Mouse (Mus musculus): ENCODE results near the gene Scp2. TPM values are rescaled to one million over a fixed set of nuclear protein-coding genes. Genes with fewer than 3 reads are reported as not detected.
A peak's percentile ranks its signal among the peaks of the same experiment; 100 is the strongest.

Gene Scp2
- polyA plus RNA-seq, 1 experiment from 2014 or later, result 189 TPM

DNA sequence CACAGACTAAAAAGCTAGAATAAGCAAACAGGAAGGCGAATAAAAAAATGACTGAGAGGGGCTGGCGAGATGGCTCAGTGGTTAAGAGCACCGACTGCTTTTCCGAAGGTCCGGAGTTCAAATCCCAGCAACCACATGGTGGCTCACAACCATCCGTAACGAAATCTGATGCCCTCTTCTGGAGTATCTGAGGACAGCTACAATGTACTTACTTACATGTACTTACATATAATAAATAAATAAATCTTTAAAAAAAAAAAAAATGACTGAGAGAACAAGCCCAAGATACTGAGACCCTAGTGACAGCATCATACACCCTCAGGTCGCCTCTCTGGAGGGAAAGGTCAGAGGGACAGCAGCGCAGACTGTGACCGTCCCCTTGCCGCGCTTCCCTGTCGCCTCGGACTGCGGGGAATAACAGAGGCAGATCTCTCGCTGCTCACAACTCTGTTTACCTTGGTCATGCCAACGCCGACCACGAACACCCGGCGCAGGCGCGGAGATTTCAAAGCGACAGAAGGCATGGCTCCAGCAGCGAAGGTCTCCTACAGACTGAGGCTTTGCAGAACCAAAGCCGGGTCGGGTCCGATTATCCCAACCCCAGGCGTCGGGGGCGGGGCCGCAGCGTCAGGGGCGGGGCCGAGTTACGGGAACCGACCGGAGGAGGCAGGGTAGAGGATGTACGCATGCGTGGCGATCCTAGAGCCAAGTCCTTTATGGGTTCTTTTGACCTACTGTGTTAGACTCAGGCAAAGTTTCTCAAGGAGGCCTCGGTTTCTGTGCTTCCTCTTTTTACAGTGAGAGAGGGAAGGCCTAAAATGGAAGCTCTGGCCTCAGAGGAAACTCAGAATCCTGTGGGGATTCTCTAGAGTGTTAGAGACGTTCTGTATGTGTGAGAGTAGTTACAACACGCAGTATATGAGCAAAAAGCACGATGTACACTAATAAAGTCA is 26.6 kb downstream of the Scp2 start:
- ATAC-seq (replicated peaks; ENCODE audit: extremely low read depth, insufficient read depth, low FRiP score), result peak; percentile 91

DNA sequence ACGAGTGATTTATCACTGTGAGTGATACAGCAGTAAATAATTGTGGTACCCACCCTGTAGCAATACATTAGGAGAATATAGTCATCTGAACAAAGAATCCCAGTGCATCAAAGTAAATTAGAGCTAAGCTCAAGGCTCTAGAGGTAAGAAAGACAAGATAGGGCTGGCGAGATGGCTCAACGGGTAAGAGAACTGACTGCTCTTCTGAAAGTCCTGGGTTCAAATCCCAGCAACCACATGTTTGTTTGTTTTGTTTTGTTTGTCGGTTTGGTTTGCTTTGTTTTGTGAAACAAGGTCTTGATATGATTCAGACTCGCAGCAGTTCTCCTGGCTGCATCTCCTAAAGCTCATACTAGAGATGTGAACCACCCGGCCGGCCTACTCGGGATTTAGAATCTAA is 27.3 kb downstream of the Scp2 start:
- H3K4me2 ChIP-seq (ENCODE audit: low read depth, low read length), result no peak overlapping the region
- no peaks in the 10 kb centered on the region for H3K27me3 ChIP-seq (ENCODE audit: control insufficient read depth, insufficient read depth, low read length)
- no peaks in the 10 kb centered on the region for H3K9me3 ChIP-seq (replicated peaks; ENCODE audit: control insufficient read depth, low read length)
- 86% methylated on average over 8 of the region's 8 CpGs for WGBS
- no peak overlapping the region for H3K27ac ChIP-seq (ENCODE audit: low read length)
- no peaks in the 10 kb centered on the region for H3K4me1 ChIP-seq (ENCODE audit: control insufficient read depth, insufficient read depth, low read length)
- no peak overlapping the region for H3K9ac ChIP-seq (ENCODE audit: low read length)
- no peaks in the 10 kb centered on the region for H3K36me3 ChIP-seq (ENCODE audit: control insufficient read depth, insufficient read depth)
- ATAC-seq (replicated peaks; ENCODE audit: extremely low read depth, insufficient read depth, low FRiP score), result no peak
- H3K4me3 ChIP-seq (ENCODE audit: low read length), result no peak overlapping the region; the same call in 1 of the 2 replicates

More for the DNA sequence above, 26.6 kb downstream of the Scp2 start:
- Histone ChIP-seq H3K27me3 (ENCODE audit: control insufficient read depth, insufficient read depth, low read length) (no peaks in the 10 kb centered on the region), H3K36me3 (ENCODE audit: control insufficient read depth, insufficient read depth) (no peaks in the 10 kb centered on the region), H3K4me1 (ENCODE audit: control insufficient read depth, insufficient read depth, low read length) (no peaks in the 10 kb centered on the region), H3K4me3 (ENCODE audit: low read length) (peak overlapping the region; percentile 82), H3K27ac (ENCODE audit: low read length) (peak overlapping the region; percentile 66), H3K4me2 (ENCODE audit: low read depth, low read length) (peak overlapping the region; percentile 76), H3K9ac (ENCODE audit: low read length) (peak overlapping the region; percentile 85), H3K9me3 (replicated peaks; ENCODE audit: control insufficient read depth, low read length) (no peaks in the 10 kb centered on the region)
- WGBS, result 9% methylated on average over 43 of the region's 45 CpGs

DNA sequence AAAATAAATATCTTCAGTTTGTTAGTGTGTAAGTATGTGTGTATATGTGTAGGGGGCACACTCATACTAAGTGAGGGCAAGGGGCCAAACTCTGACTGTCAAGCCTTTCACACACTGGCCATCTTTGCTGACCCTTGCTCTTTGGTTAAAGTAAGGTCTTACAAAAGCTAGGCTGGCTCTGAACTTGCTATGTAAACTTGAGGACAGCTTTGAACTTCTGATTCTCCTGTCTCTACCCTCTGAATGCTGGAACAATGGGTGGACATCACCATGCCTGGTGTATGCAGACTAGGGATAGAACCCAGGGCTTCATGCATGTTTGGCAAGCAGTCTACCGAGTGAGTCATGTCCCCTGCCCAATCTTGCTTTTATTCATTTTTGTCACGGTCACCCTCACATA is 28.3 kb downstream of the Scp2 start:
- H3K27me3 ChIP-seq (ENCODE audit: control insufficient read depth, insufficient read depth, low read length), result no peaks in the 10 kb centered on the region
- 0 out of 2 replicates have a peak, but pooled peaks cover 2% of the 10 kb centered on the region for H3K36me3 ChIP-seq (ENCODE audit: control insufficient read depth, insufficient read depth)
- ATAC-seq (replicated peaks; ENCODE audit: extremely low read depth, insufficient read depth, low FRiP score), result no peak

DNA sequence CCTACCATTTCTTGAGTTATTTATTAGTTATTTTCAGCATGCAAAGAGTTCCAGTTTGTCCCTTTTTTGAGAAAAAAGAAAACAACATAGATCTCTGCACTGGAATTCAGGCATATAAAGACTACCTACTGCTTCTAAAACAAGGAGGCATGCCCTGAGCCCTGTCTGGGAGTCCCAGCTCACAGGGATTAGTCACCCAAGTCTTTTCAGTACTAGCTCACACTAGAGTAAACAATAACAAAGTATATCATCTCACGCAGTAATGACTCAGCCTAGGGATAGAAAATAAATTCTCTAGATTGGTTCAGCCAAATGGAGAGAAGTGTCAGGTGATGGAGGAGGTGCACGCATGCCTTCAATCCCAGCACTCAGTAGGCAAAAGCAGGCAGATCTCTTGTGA is 34.1 kb downstream of the Scp2 start:
- no peak for ATAC-seq (replicated peaks; ENCODE audit: extremely low read depth, insufficient read depth, low FRiP score)
- no peak overlapping the region for H3K27ac ChIP-seq (ENCODE audit: low read length)
- no peak overlapping the region for H3K4me2 ChIP-seq (ENCODE audit: low read depth, low read length)
- peaks cover 2% of the 10 kb centered on the region; the same call in 1 of the 2 replicates for H3K36me3 ChIP-seq (ENCODE audit: control insufficient read depth, insufficient read depth)
- no peak overlapping the region for H3K9ac ChIP-seq (ENCODE audit: low read length)
- WGBS, result 80% methylated on average over 2 of the region's 2 CpGs
- no peaks in the 10 kb centered on the region for H3K4me1 ChIP-seq (ENCODE audit: control insufficient read depth, insufficient read depth, low read length)
- H3K9me3 ChIP-seq (replicated peaks; ENCODE audit: control insufficient read depth, low read length), result no peaks in the 10 kb centered on the region
- H3K4me3 ChIP-seq (ENCODE audit: low read length), result no peak overlapping the region
- H3K27me3 ChIP-seq (ENCODE audit: control insufficient read depth, insufficient read depth, low read length), result no peaks in the 10 kb centered on the region

More for the DNA sequence above, 28.3 kb downstream of the Scp2 start:
- Histone ChIP-seq H3K9ac (ENCODE audit: low read length) (no peak overlapping the region), H3K9me3 (replicated peaks; ENCODE audit: control insufficient read depth, low read length) (no peaks in the 10 kb centered on the region), H3K4me1 (ENCODE audit: control insufficient read depth, insufficient read depth, low read length) (no peaks in the 10 kb centered on the region), H3K4me3 (ENCODE audit: low read length) (no peak overlapping the region), H3K4me2 (ENCODE audit: low read depth, low read length) (no peak overlapping the region), H3K27ac (ENCODE audit: low read length) (no peak overlapping the region)
- 87% methylated on average over 2 of the region's 2 CpGs for WGBS

DNA sequence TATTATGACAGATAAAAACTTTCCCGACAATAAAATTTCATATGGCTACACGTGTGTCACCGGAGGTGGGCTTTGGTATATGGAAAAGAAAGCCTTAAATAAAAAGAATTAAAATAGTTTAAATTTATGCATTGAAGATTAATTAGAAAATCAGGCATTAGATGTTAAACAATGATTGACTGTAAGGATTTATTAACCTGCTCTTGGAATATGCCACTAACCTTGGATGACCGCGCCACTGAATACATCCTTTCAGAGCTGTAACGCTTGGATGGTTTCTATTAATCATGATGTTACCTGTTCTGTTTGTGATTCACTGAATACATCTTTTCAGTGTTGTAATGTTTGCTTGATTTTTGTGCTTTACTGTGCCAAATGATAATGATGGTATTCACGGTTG is 35.1 kb downstream of the Scp2 start:
- Histone ChIP-seq H3K9me3 (replicated peaks; ENCODE audit: control insufficient read depth, low read length) (no peaks in the 10 kb centered on the region), H3K9ac (ENCODE audit: low read length) (no peak overlapping the region)
- 92% methylated on average over 7 of the region's 7 CpGs for WGBS

GRCm38 (mm10) chr4:108096345-108096744 is 48.5 kb downstream of the Scp2 start, which contains the start of gene Podn:
TSS of gene Podn (minus strand) at chr4:108096445.
- no peaks in the 10 kb centered on the region for H3K27me3 ChIP-seq (ENCODE audit: control insufficient read depth, insufficient read depth, low read length)
- WGBS, result 79% methylated on average over 4 of the region's 4 CpGs
- no peak for ATAC-seq (replicated peaks; ENCODE audit: extremely low read depth, insufficient read depth, low FRiP score)
- H3K9ac ChIP-seq (ENCODE audit: low read length), result no peak within 1 kb of the TSS
- no peak within 1 kb of the TSS for H3K4me3 ChIP-seq (ENCODE audit: low read length)
- H3K36me3 ChIP-seq (ENCODE audit: control insufficient read depth, insufficient read depth), result peaks cover 7% of the 10 kb centered on the region; the same call in 1 of the 2 replicates
- no peak within 1 kb of the TSS for H3K4me2 ChIP-seq (ENCODE audit: low read depth, low read length)
- no peaks in the 10 kb centered on the region for H3K9me3 ChIP-seq (replicated peaks; ENCODE audit: control insufficient read depth, low read length)
- H3K4me1 ChIP-seq (ENCODE audit: control insufficient read depth, insufficient read depth, low read length), result no peaks in the 10 kb centered on the region
- H3K27ac ChIP-seq (ENCODE audit: low read length), result no peak within 1 kb of the TSS

More for the DNA sequence above, 35.1 kb downstream of the Scp2 start:
- Histone ChIP-seq H3K4me1 (ENCODE audit: control insufficient read depth, insufficient read depth, low read length) (no peaks in the 10 kb centered on the region), H3K27me3 (ENCODE audit: control insufficient read depth, insufficient read depth, low read length) (no peaks in the 10 kb centered on the region), H3K27ac (ENCODE audit: low read length) (no peak overlapping the region), H3K4me2 (ENCODE audit: low read depth, low read length) (no peak overlapping the region), H3K4me3 (ENCODE audit: low read length) (no peak overlapping the region), H3K36me3 (ENCODE audit: control insufficient read depth, insufficient read depth) (peaks cover 4% of the 10 kb centered on the region; the same call in 1 of the 2 replicates)
- no peak for ATAC-seq (replicated peaks; ENCODE audit: extremely low read depth, insufficient read depth, low FRiP score)

GRCm38 (mm10) chr4:108092741-108093397 is 51.9 kb downstream of the Scp2 start:
- Histone ChIP-seq H3K9ac (ENCODE audit: low read length) (no peak overlapping the region), H3K4me2 (ENCODE audit: low read depth, low read length) (no peak overlapping the region), H3K4me1 (ENCODE audit: control insufficient read depth, insufficient read depth, low read length) (no peaks in the 10 kb centered on the region), H3K27ac (ENCODE audit: low read length) (no peak overlapping the region), H3K27me3 (ENCODE audit: control insufficient read depth, insufficient read depth, low read length) (no peaks in the 10 kb centered on the region), H3K36me3 (ENCODE audit: control insufficient read depth, insufficient read depth) (peaks cover 4% of the 10 kb centered on the region; the same call in 1 of the 2 replicates), H3K4me3 (ENCODE audit: low read length) (no peak overlapping the region), H3K9me3 (replicated peaks; ENCODE audit: control insufficient read depth, low read length) (no peaks in the 10 kb centered on the region)
- 79% methylated on average over 6 of the region's 6 CpGs for WGBS
- ATAC-seq (replicated peaks; ENCODE audit: extremely low read depth, insufficient read depth, low FRiP score), result no peak

- Histone ChIP-seq H3K9ac (ENCODE audit: low read length) (no peak overlapping the region), H3K4me1 (ENCODE audit: control insufficient read depth, insufficient read depth, low read length) (peaks cover 6% of the 10 kb centered on the region; the same call in 1 of the 2 replicates), H3K4me3 (ENCODE audit: low read length) (no peak overlapping the region), H3K4me2 (ENCODE audit: low read depth, low read length) (no peak overlapping the region), H3K9me3 (replicated peaks; ENCODE audit: control insufficient read depth, low read length) (no peaks in the 10 kb centered on the region), H3K27me3 (ENCODE audit: control insufficient read depth, insufficient read depth, low read length) (no peaks in the 10 kb centered on the region), H3K27ac (ENCODE audit: low read length) (no peak overlapping the region), H3K36me3 (ENCODE audit: control insufficient read depth, insufficient read depth) (no peaks in the 10 kb centered on the region)
- no peak for ATAC-seq (replicated peaks; ENCODE audit: extremely low read depth, insufficient read depth, low FRiP score)
- WGBS, result 78% methylated on average over 2 of the region's 2 CpGs
Observed at GRCm38 (mm10) chr4:108083993-108084392, 60.8 kb downstream of the Scp2 start.
